Comparison of ENCODE assay signal across 9 mouse cellular contexts in the genomic region with DNA sequence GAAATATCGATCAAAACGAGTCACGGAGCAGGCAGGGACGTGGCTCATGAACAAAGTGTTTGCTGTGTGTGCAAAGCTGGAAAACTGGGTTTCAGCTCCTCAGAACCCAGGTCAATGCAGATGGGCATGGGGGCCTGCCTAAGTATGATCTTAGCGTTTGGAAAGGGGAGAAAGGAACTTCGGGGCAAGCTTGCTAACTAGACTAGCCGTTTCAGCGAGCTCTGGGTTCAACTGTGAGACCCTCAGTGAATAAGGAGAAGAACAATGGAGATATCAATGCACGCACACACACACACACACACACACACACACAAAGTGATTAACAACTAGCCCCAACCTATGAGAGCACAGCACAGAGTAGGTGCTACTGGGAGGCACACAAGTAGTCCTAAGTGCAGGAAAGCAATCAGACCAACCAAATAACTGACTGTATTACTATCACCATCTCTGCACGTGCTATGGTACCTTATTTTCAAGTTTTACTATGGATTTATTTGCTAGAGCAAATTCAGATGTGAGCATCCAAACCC.
A peak's percentile ranks its signal among the peaks of the same experiment; 100 is the strongest.
DNase-seq lines count a peak whose midpoint lies in the region; ATAC-seq and TF ChIP-seq lines count a peak whose summit lies in the region.
"Had no signal": no experiment of that assay in that cellular context is flagged by ENCODE, and none has a peak within 500 bp of the region (broad histone marks: within the 10 kb centered on the region; RNA-seq: fewer than 3 reads in every experiment).

No protein-coding gene starts in this region.

- TF ChIP-seq CTCF in lung, postnatal 0 days (IDR thresholded peaks at IDR 0.05), result no peak
- TF ChIP-seq CTCF in stomach, postnatal 0 days (IDR thresholded peaks at IDR 0.05; ENCODE audit: low read depth), result no peak

- H3K4me3 ChIP-seq in lung, postnatal 0 days (ENCODE audit: low read depth, low read length), result no peak overlapping the region
- no peak overlapping the region for H3K4me3 ChIP-seq in limb, embryonic 15.5 days
- H3K4me3 ChIP-seq in stomach, postnatal 0 days (ENCODE audit: low read depth, low read length), result no peak overlapping the region

- TF ChIP-seq EP300 in lung, postnatal 0 days (IDR thresholded peaks at IDR 0.05), result no peak
- no peak for TF ChIP-seq EP300 in stomach, postnatal 0 days (optimal IDR thresholded peaks at IDR 0.05)

- H3K36me3 ChIP-seq in lung, postnatal 0 days (ENCODE audit: insufficient read depth, low read length), result no peaks in the 10 kb centered on the region
- no peaks in the 10 kb centered on the region for H3K36me3 ChIP-seq in limb, embryonic 15.5 days
- H3K36me3 ChIP-seq in stomach, postnatal 0 days (ENCODE audit: control insufficient read depth, insufficient read depth, low read length), result no peaks in the 10 kb centered on the region

- no peak overlapping the region for H3K9ac ChIP-seq in lung, postnatal 0 days (replicated peaks; ENCODE audit: low read depth)
- no peak overlapping the region for H3K9ac ChIP-seq in limb, embryonic 15.5 days
- H3K9ac ChIP-seq in stomach, postnatal 0 days (ENCODE audit: low read length), result no peak overlapping the region

- H3K4me1 ChIP-seq in lung, postnatal 0 days (ENCODE audit: insufficient read depth, low read depth, low read length), result peaks cover 13% of the 10 kb centered on the region
- peaks cover 26% of the 10 kb centered on the region for H3K4me1 ChIP-seq in limb, embryonic 15.5 days
- H3K4me1 ChIP-seq in stomach, postnatal 0 days (replicated peaks; ENCODE audit: control insufficient read depth, insufficient read depth), result 0 out of 2 replicates have a peak, but pooled peaks cover 7% of the 10 kb centered on the region

- 41% methylated on average over 10 of the region's 10 CpGs for WGBS in lung, postnatal 0 days
- WGBS in limb, embryonic 15.5 days, result 49% methylated on average over 10 of the region's 10 CpGs
- WGBS in stomach, postnatal 0 days, result 38% methylated on average over 10 of the region's 10 CpGs

- H3K4me2 ChIP-seq in lung, postnatal 0 days (replicated peaks; ENCODE audit: low read depth, low read length), result 0 out of 2 replicates have a peak overlapping the region, but pooled peaks have one; percentile 25
- 0 out of 2 replicates have a peak overlapping the region, but pooled peaks have one; percentile 24 for H3K4me2 ChIP-seq in limb, embryonic 15.5 days
- 0 out of 2 replicates have a peak overlapping the region, but pooled peaks have one; percentile 14 for H3K4me2 ChIP-seq in stomach, postnatal 0 days (replicated peaks; ENCODE audit: low read depth)

- no peak for ATAC-seq in lung, postnatal 0 days
- ATAC-seq in limb, embryonic 15.5 days (ENCODE audit: insufficient number of reproducible peaks, low FRiP score, low TSS enrichment, low read depth), result no peak
- no peak; the same call in 1 of the 2 replicates for ATAC-seq in stomach, postnatal 0 days (ENCODE audit: low FRiP score, low TSS enrichment)

- no peaks in the 10 kb centered on the region for H3K9me3 ChIP-seq in lung, postnatal 0 days (ENCODE audit: low read length)
- no peaks in the 10 kb centered on the region for H3K9me3 ChIP-seq in limb, embryonic 15.5 days
- H3K9me3 ChIP-seq in stomach, postnatal 0 days (ENCODE audit: control insufficient read depth, low read length), result no peaks in the 10 kb centered on the region

- peak; percentile 50 for DNase-seq in embryo, embryonic 10.5 days (ENCODE audit: low spot score)
- DNase-seq in embryo, embryonic 10 days (ENCODE audit: low spot score), result no peak
- DNase-seq in lung, postnatal 0 days (ENCODE audit: low spot score), result no peak
- no peak for DNase-seq in lung, postnatal 14 days
- DNase-seq in stomach, postnatal 0 days (ENCODE audit: low spot score), result no peak
- DNase-seq in adrenal gland, adult 8-10 months, result no peak
- DNase-seq in left cerebral cortex, postnatal 36 days (ENCODE audit: low spot score in 2 of 2), result no peak
- DNase-seq: right cerebral cortex, postnatal 4 days had no signal

- H3K27ac ChIP-seq in lung, postnatal 0 days (ENCODE audit: low read length), result no peak overlapping the region
- peak overlapping the region; percentile 19 for H3K27ac ChIP-seq in limb, embryonic 15.5 days
- H3K27ac ChIP-seq in stomach, postnatal 0 days (replicated peaks), result no peak overlapping the region

- intact Hi-C loops in left cerebral cortex, postnatal 36 days (cut with DNase I), result no loop called here

- no peaks in the 10 kb centered on the region for H3K27me3 ChIP-seq in lung, postnatal 0 days (replicated peaks; ENCODE audit: insufficient read depth, low read length)
- no peaks in the 10 kb centered on the region for H3K27me3 ChIP-seq in limb, embryonic 15.5 days
- no peaks in the 10 kb centered on the region for H3K27me3 ChIP-seq in stomach, postnatal 0 days (ENCODE audit: control insufficient read depth, insufficient read depth, low read length)
